Mouse (Mus musculus) thymus, adult 2 months (tissue): ENCODE measurements around the gene Myl10.

Source experiments
- CTCF ChIP-seq: fragments of 200-500 bp; IDR thresholded peaks from 2 replicates; pipeline ENCODE4 v1.5.1; 2012; ENCODE audit warnings: mild to moderate bottlenecking, control low read depth, low read length, moderate library complexity, borderline replicate concordance; ENCODE audit not compliant: control insufficient read depth, poor library complexity, insufficient read depth; ENCODE audit errors: extremely low read depth
- POLR2A ChIP-seq: fragments of 200-500 bp; IDR thresholded peaks from 2 replicates; pipeline ENCODE4 v1.6.1; 2012; ENCODE audit warnings: mild to moderate bottlenecking, low read length, control low read depth, moderate library complexity; ENCODE audit not compliant: control insufficient read depth, poor library complexity, insufficient read depth; ENCODE audit errors: extremely low read depth

DNA sequence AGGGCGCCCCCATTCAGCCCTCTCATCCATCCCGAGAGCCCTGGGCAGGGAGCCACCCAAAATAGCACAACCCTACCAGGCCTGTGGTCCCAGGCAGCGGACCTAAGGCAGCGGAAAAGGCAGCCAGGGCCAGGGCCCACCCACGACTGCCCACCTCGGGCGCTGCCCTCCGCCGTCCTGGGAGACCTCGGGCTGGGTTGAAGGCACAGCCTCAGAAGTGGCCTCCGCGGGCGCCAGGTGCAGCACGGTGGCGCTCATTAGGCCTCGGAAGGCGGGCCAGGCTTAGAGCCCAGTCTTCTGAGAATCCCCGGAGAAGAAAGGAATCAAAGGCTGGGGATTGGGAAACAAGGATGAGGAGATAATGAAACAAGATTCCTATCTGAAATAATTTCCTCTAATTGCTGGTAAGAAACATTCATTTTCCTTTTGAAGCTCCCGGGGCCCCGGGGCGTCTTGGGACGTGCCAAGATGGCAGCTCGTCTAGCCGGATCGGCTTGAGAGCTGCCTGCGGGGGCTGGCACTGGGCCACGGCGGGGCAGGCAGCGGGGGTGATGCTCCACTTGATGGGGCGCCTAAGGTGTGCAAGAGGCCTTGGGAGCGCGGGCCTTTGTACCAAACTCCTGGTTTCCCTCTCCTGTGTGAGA lies 21.4 kb downstream of the Myl10 start:
- no peak for TF ChIP-seq CTCF
- TF ChIP-seq POLR2A: no peak
